Mouse (Mus musculus): ENCODE data around the gene Sec62.

- no peak for TF ChIP-seq MYC (IDR thresholded peaks at IDR 0.05; ENCODE audit: low read depth, low read length)
- TF ChIP-seq EP300 (IDR thresholded peaks at IDR 0.05; ENCODE audit: low read length) = no peak
- TF ChIP-seq CTCF (conservative IDR thresholded peaks at IDR 0.05 in 1 of 2, IDR thresholded peaks at IDR 0.05 in 1 of 2; ENCODE audit: low read depth in 2 of 2, low read length in 2 of 2) = no peak
- TF ChIP-seq ZMIZ1 (IDR thresholded peaks at IDR 0.05; ENCODE audit: low read depth, low read length) = no peak
- no peak for TF ChIP-seq SIN3A (IDR thresholded peaks at IDR 0.05; ENCODE audit: low read length)
- no peak for TF ChIP-seq POLR2AphosphoS2 (IDR thresholded peaks at IDR 0.05; ENCODE audit: low read depth, low read length)
- TF ChIP-seq ELF1 (IDR thresholded peaks at IDR 0.05; ENCODE audit: low read depth, low read length) = no peak
- TF ChIP-seq MAX (IDR thresholded peaks at IDR 0.05; ENCODE audit: low read length) = no peak
- no peak for TF ChIP-seq UBTF (IDR thresholded peaks at IDR 0.05; ENCODE audit: low read depth, low read length)
- no peak for TF ChIP-seq MEF2A (IDR thresholded peaks at IDR 0.05; ENCODE audit: borderline replicate concordance, low read depth, low read length)
These were observed 46.7 kb upstream of the Sec62 start, which contains the start of gene Samd7 for GRCm38 (mm10) chr3:30746006-30746405.

Measured in CH12.LX (cell line).